Mouse (Mus musculus) telencephalon, adult 2 months (tissue): Measurements from ENCODE around the gene Cep19.
"Not testable (repeated sequence)": the region's sequence is repeated elsewhere in the genome, so short reads cannot be mapped to it uniquely, and the experiment has no call there.

Experiments
- DNase-seq: peaks from one replicate; pipeline ENCODE4 v3.0.0-alpha.2; 2011; ENCODE audit warnings: low read depth, low spot score

The Cep19 gene

DNA sequence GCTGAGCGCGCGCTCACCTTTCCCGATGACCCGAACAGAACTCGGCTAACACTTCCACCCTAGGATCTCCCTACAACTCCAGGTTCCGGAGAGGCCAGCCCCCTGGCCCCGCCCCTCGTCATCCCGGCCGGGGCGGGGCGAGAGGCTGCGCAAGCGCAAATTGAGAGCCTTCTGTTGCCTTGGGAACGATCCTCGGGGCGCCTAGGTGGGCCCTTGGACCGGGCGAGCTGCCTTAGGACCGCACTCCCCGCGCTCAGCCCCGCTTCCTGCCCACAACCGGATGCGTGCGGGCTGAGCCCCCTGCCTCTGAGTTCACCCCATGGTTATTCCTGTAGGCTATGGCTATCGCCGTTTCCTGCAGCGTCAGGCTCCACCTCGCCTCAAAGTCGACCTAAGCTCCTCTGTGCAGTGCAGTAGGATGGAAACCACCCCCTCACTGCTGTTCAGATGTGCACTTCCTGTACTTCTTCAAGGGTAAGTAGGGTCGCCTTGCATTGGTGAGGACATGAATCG lies at the start of gene Cep19, which contains the start of gene Pigx:
TSS of gene Cep19 (plus strand) at position 163 of the 513 bp plus-strand sequence.
TSS of gene Pigx (minus strand) at position 103 of the 513 bp plus-strand sequence.
- peak; percentile 73 for DNase-seq

DNA sequence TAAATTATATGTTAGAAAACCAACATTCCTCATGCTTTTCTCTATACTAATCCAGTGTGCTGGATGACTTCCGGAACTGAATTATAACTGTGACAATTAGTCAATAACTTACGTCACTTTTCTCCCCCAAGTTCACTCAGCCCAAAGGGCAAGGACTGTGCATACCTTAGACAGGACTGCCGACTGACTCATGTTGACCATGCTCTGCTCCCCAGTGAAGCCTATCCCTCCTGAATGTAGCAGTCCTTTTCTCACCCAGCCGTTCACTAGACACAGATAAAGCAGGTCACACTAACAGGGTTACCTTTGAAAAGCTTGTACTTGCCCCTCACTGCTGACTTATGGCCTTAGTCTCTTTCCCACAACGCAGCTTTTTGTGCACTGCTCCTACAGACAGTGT lies 40.8 kb upstream of the Cep19 start:
- no peak for DNase-seq

GRCm38 (mm10) chr16:32059840-32060523 lies 39.6 kb upstream of the Cep19 start:
- no peak for DNase-seq

DNA sequence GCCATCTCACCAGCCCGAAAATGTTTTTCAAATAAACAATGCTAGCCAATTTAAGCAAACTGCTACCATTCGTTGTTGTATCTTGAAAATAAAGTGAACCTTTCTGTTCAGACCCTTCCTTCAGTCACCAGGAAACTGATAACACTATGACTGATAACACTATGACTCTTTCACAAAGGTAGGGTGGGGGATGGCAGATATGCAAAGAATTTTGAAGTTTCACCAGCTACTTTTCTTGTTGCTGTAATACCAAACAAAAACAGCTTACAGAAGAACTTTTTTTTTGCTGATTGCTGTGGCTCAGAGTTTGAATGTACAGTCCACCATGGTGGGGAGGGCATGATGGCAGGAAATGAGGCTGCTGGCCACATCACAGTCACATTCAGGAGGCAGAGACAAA lies 37.4 kb upstream of the Cep19 start:
- DNase-seq: no peak

DNA sequence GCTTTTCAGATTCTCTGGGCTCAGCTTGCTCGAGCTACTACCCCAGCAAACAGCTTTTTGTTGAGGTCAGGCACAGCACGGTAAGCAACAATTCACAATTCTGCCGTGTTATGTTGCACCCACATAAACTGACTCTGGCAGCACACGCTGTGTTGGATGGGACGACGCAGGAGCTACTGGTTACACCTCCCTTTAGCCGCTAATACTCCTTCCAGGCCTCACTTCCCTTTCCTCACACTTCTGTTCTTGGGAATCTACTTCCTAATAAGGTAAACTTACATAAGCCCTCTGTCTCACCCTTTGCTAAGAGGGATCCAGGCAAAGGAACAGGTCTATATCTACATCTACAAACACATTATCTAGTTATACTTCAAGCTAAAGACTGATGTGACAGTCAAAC lies 35.7 kb upstream of the Cep19 start:
- no peak for DNase-seq

- DNase-seq: no peak
Measured at GRCm38 (mm10) chr16:32066899-32067298, 32.7 kb upstream of the Cep19 start.

- DNase-seq: no peak
Measured at GRCm38 (mm10) chr16:32068389-32069300, 31.0 kb upstream of the Cep19 start.

GRCm38 (mm10) chr16:32070070-32070469 lies 29.5 kb upstream of the Cep19 start:
- not testable (repeated sequence) for DNase-seq

DNA sequence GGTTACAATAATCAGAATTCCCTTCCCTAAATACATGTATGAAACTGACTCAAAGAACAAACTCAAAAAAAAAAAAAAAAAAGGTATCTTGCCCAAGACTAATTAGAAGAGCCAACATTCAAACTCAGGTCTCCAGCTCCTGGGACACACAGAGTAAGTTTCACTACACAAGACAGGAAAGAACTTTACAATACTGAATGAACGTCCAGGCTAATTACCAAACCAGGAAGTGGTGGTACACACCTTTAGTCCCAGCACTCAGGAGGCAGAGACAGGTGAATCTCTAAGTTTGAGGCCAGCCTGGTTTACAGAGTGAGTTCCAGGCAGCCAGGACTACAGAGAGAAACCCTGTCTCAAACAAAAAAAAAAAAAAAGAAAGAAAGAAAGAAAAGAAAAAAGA lies 23.8 kb upstream of the Cep19 start:
- DNase-seq: no peak

DNA sequence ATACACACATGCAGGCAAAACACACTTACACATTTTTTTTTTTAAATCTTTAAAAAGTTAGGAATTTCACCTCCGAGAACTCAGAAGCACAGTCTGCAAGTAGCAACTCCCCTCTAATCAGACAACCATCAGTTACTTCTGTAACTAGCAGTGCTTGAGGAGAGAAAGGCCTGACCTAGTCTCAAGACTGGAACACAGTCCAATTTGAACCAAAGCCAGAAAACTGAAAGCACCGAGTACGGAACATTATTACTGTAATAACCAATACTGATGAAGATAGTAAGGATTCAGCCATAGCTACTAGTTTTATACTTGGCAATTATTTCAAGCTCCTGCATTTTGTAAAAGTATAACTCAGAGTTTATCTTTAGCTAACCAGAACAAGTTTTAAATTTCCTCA lies 23.2 kb upstream of the Cep19 start:
- no peak for DNase-seq

GRCm38 (mm10) chr16:32077648-32078407 lies 21.8 kb upstream of the Cep19 start:
- DNase-seq: no peak

- no peak for DNase-seq
Measured at GRCm38 (mm10) chr16:32078408-32078990, 21.1 kb upstream of the Cep19 start.

DNA sequence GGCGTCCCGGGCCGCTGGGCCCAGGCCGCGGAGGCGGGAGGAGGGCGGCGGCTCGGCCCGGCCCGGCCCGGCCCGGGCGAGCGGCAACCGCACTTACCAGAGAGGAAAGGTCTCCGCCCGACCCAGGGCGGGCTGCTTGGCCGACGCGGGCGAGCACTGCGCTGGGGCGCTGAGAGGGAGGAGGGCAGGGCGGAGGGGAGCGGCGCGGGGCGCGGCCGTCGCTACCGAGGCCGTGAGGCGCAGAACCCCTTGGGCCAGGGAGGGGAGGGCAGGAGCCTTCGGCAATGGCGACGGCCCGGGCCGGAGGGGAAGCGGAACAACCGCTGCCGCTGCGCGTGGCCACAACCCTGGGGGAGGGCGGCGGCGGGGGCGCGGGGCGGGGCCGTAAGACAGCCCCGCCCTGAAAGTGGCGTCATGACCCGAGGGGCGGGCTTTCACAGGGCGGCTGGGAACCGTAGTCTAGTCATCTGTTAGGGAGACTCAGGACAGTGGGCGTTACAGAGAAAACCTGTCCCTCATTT lies 20.5 kb upstream of the Cep19 start, which contains the start of gene Pak2:
TSS of gene Pak2 (minus strand) at position 352 of the 521 bp plus-strand sequence.
- DNase-seq: peak; percentile 60

DNA sequence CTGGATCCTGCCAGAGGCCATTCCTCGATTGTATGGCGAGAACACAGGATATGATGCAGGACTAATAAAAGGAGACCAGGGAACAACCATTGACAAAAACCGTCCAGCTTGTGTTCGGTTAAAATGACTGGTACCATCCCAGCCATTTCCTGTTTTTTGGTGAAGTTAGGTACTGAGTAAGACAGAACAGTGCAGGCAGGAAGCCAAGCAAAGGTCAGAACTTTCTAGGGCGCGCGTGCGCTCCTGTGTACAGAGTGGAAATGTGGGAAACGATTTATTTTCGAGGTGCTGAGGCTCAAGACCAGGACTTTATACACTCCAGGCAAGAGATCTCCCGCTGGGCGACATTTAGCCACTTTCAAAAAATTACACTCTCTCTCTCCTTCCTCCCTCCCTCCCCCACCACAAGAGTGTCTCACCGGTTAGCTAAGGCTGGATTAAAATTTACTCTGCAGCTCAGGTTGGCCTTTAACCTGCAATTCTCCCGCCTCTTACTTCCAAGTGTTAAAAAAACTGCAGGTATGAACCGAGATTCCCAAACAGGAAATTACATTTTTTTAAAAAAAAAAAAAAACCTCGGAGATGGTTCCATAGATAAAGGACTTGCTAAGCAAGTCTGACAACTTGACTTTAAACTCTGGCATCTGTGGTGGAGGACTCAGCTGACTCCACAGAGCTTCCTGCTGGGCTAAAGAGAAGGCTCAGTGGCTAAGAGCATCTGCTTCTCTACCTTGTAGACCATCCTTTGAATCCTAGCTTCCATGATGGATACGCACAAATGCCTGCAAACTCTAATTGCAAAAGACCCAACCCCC lies 11.8 kb upstream of the Cep19 start:
- DNase-seq: no peak

- DNase-seq: no peak
Measured at GRCm38 (mm10) chr16:32091466-32091865, 8.1 kb upstream of the Cep19 start.

DNA sequence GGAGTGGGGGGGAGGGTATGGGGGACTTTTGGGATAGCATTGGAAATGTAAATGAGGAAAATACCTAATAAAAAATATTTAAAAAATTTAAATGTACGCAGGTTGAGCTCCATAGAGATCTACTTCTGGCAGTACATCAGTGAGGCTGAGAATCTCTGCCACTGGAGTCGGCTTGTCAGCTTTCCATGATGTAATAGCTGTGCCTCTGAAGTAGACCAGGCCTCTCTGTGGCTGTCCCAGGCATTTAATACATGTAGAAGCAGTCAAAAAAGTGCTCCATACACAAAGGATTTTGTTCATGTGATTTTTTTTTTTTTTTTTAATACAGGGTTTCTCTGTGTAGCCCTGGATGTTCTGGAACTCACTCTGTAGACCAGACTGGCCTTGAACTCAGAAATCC lies 1.8 kb upstream of the Cep19 start:
- DNase-seq: not testable (repeated sequence)

GRCm38 (mm10) chr16:32098897-32099637 lies 533 bp upstream of the Cep19 start:
- no peak for DNase-seq

- no peak for DNase-seq
Measured at GRCm38 (mm10) chr16:32102295-32102694, 2.7 kb downstream of the Cep19 start.

GRCm38 (mm10) chr16:32105698-32106097 lies 6.1 kb downstream of the Cep19 start:
- DNase-seq: no peak
